Mouse (Mus musculus): ENCODE results near the gene Rhog. TPM values are rescaled to one million over a fixed set of nuclear protein-coding genes. Genes with fewer than 3 reads are reported as not detected.

The Rhog gene
- 60.1 and 267 TPM in 2 replicates for polyA plus RNA-seq (2012; ENCODE audit: low replicate concordance)

DNA sequence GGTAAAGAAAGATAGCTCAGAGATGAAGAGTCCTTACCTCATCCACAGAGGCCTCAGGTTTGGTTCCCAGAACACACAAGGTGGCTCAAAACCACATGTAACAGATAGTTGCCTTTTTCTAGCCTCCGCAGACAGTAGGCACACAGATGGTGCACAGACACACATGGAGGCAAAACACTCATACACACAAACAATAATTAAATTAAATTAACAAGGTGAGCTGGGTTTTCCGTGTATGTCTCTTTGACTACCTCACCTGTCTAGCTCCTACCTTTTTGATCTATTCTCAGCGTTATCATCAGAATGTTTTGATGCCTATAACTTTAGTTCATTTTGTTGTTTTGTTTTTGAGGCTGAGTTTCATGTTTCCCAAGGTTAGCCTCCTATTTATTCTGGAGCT is at the start of gene Rhog:
Gene Rhog, minus strand, starts transcription at position 101 of the 400 bp plus-strand sequence.

DNA sequence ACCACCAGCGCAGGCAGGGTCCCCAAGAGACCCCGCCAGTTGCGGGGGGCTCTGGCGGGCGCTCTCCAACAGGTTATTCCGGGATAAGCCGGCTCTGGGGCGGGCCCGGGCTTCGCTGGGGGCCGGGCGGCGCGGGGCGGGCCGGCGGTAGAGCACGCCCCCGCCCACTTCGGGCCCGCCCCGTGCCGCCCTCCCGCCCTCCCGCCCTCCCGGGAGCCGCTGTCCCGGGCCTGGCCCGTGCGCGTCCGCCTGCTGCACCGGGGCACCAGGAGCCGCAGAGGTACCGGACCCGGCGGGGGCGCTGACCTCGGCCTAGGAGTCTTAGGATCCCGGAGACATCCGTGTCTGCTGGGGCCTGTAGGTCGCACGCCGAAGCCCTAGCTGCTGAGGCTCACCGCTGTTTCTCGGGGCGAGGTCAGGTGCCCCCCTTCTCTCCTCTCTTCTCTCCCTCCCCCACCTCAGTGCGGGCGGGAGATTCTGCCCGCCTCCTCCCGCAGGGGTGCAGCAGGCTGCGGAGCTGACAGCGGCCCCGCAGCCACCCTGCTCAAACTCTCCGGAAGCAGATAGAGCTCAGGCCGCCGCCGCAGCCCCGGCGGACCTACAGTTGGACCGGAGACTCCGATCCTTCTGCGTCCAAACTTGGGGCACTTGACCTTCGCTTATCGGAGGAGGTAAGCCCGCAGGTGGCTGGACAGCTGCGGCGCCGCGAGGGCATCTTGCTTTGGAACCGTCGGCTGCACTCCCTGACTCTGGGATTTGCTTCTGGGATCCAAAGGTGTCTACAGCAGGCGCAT is 11.9 kb upstream of the Rhog start, which contains the start of gene Stim1:
Gene Stim1, plus strand, starts transcription at position 206 of the 794 bp plus-strand sequence.

DNA sequence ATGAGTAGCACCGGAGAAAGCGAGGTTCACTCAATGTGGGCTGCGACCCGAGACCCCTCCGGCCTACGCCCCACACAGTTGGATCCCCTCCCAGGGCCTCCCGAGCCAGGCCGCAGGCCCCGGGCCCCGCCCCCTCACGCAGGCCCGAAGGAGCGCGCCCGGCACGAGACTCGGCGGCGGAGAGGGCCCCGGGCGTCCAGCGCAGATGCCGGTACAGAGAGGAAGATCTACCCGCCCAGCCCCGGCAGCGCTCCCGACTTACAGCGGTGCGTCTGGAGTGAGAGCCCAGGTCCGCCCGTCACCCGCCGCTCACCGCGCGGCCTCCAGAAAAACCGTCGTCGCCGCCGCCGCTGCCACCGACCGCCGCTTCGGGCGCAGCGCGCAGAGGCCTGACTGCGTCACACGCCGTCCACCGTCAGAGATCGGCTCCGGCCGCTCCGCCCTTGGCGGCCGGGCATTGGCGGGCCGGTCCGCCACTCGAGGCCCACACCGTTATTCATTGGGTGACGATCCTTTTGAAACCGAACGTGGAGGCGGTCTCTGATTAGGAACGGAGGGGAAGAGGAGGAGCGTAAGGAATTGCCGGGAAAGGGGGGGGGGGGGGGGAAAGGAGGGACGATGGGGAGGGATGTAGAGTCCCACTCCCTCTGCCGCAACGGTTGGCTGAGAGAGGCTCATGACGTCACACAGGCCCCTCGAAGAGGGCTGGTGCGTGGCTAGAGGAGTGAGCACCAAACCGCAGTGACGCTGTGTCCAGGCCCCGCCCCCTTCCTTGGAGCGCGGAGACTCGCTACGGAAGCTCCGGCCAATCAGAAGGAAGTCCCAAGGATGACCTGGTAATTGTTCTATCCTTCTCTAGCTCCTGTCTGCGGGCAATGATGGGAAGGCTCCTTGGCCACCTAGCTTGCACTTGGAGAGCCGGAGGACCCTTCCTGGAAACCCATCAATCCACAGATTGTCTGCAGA is 45.8 kb downstream of the Rhog start, which contains the start of the genes Nup98 and Pgap2:
Gene Nup98, minus strand, starts transcription at position 421 of the 966 bp plus-strand sequence.
Gene Pgap2, plus strand, starts transcription at position 453 of the 966 bp plus-strand sequence.

Other genes starting within 250 kb of the Rhog start
- 5.3 and 23.4 TPM in 2 replicates for gene Il18bp, start 237.4 kb downstream of the Rhog start, polyA plus RNA-seq (2012; ENCODE audit: low replicate concordance)
- gene Rnf121, start 190.6 kb downstream of the Rhog start, polyA plus RNA-seq (2012; ENCODE audit: low replicate concordance): 0.57 and 3.2 TPM in 2 replicates
- gene Xndc1, start 190.5 kb downstream of the Rhog start, polyA plus RNA-seq (2012; ENCODE audit: low replicate concordance): 13.5 and 17.2 TPM in 2 replicates
- gene Xntrpc, start 190.3 kb downstream of the Rhog start, polyA plus RNA-seq (2012; ENCODE audit: low replicate concordance): 0.64 TPM in 1 of 2 replicates, not detected in the other
- 0.15 and 4.1 TPM in 2 replicates for gene Trpc2, start 172.9 kb downstream of the Rhog start, polyA plus RNA-seq (2012; ENCODE audit: low replicate concordance)
- not detected in 2 replicates for gene Art1, start 154.3 kb downstream of the Rhog start, polyA plus RNA-seq (2012; ENCODE audit: low replicate concordance)
- not detected in 2 replicates for gene Art5, start 146.6 kb downstream of the Rhog start, polyA plus RNA-seq (2012; ENCODE audit: low replicate concordance)
- gene Chrna10, start 139.2 kb downstream of the Rhog start, polyA plus RNA-seq (2012; ENCODE audit: low replicate concordance): not detected in 2 replicates
- gene Nup98, start 45.9 kb downstream of the Rhog start, polyA plus RNA-seq (2012; ENCODE audit: low replicate concordance): 2.6 and 5.6 TPM in 2 replicates
- 11.2 and 17.2 TPM in 2 replicates for gene Pgap2, start 45.8 kb downstream of the Rhog start, polyA plus RNA-seq (2012; ENCODE audit: low replicate concordance)
- 40.4 and 40.7 TPM in 2 replicates for gene Stim1, start 11.8 kb upstream of the Rhog start, polyA plus RNA-seq (2012; ENCODE audit: low replicate concordance)
- 19.3 and 87.3 TPM in 2 replicates for gene Rrm1, start 185.6 kb upstream of the Rhog start, polyA plus RNA-seq (2012; ENCODE audit: low replicate concordance)
- not detected in 2 replicates for gene Olfr543, start 225.6 kb upstream of the Rhog start, polyA plus RNA-seq (2012; ENCODE audit: low replicate concordance)
- not detected in 2 replicates for gene Olfr544, start 232.3 kb upstream of the Rhog start, polyA plus RNA-seq (2012; ENCODE audit: low replicate concordance)
- not detected in 2 replicates for gene Olfr545, start 243.5 kb upstream of the Rhog start, polyA plus RNA-seq (2012; ENCODE audit: low replicate concordance)

Data from leukemia stem cell, adult 10-12 weeks (primary cell).